In the genomic region with DNA sequence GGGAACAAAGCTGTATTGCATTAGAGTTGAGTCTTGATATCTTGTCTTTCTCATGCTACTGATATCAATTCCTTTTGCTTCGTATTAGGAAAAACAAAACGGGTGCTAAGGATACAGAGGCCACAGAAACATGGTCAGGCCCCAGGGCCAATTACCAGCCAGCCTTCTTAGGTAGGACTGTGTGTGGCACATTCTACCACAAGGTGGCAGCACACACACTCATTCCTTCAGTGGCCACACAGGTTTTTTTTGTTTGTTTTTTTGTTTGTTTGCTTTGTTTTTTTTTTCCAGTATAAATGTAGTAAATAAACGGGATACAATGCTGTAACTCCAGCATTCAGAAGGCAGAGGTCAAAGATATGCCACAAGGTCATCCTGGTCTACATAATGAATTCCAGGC, we compare ENCODE assay signal across 10 mouse cellular contexts. TPM values are rescaled to one million over a fixed set of nuclear protein-coding genes. Genes with fewer than 3 reads are reported as not detected.
DNase-seq lines count a peak whose midpoint lies in the region; ATAC-seq lines count a peak whose summit lies in the region.
"Had no signal": no experiment of that assay in that cellular context is flagged by ENCODE, and none has a peak within 500 bp of the region (broad histone marks: within the 10 kb centered on the region; RNA-seq: fewer than 3 reads in every experiment).

No protein-coding gene starts in this region.

- no peaks in the 10 kb centered on the region for H3K27me3 ChIP-seq in hindbrain, embryonic 11.5 days (ENCODE audit: control insufficient read depth, insufficient read depth, low read length)
- H3K27me3 ChIP-seq in hindbrain, embryonic 12.5 days = no peaks in the 10 kb centered on the region
- H3K27me3 ChIP-seq in midbrain, embryonic 14.5 days (ENCODE audit: control insufficient read depth, insufficient read depth, low read length) = no peaks in the 10 kb centered on the region
- H3K27me3 ChIP-seq: embryonic facial prominence, embryonic 12.5 days; lung, embryonic 15.5 days had no signal

- no peak overlapping the region for H3K27ac ChIP-seq in hindbrain, embryonic 11.5 days (ENCODE audit: low read depth, low read length)
- no peak overlapping the region for H3K27ac ChIP-seq in hindbrain, embryonic 12.5 days
- H3K27ac ChIP-seq in midbrain, embryonic 14.5 days (replicated peaks; ENCODE audit: low read depth, low read length) = no peak overlapping the region
- H3K27ac ChIP-seq: embryonic facial prominence, embryonic 12.5 days; lung, embryonic 15.5 days had no signal

- no peak overlapping the region for H3K9ac ChIP-seq in hindbrain, embryonic 11.5 days (ENCODE audit: low read depth, low read length)
- H3K9ac ChIP-seq in hindbrain, embryonic 12.5 days = no peak overlapping the region
- H3K9ac ChIP-seq in midbrain, embryonic 14.5 days (replicated peaks; ENCODE audit: low read length) = no peak overlapping the region
- H3K9ac ChIP-seq: embryonic facial prominence, embryonic 12.5 days; lung, embryonic 15.5 days had no signal

- 21% methylated on average over 3 of the region's 3 CpGs for WGBS in hindbrain, embryonic 11.5 days
- WGBS in hindbrain, embryonic 12.5 days = 27% methylated on average over 3 of the region's 3 CpGs
- WGBS in midbrain, embryonic 14.5 days = 16% methylated on average over 3 of the region's 3 CpGs

- no peaks in the 10 kb centered on the region for H3K36me3 ChIP-seq in hindbrain, embryonic 11.5 days (ENCODE audit: control insufficient read depth, insufficient read depth, low read length)
- no peaks in the 10 kb centered on the region for H3K36me3 ChIP-seq in hindbrain, embryonic 12.5 days
- H3K36me3 ChIP-seq in midbrain, embryonic 14.5 days (ENCODE audit: control insufficient read depth, insufficient read depth, low read length) = no peaks in the 10 kb centered on the region
- H3K36me3 ChIP-seq: embryonic facial prominence, embryonic 12.5 days; lung, embryonic 15.5 days had no signal

- no peak overlapping the region for H3K4me3 ChIP-seq in hindbrain, embryonic 11.5 days (ENCODE audit: low read depth, low read length)
- no peak overlapping the region for H3K4me3 ChIP-seq in hindbrain, embryonic 12.5 days
- no peak overlapping the region for H3K4me3 ChIP-seq in midbrain, embryonic 14.5 days (replicated peaks; ENCODE audit: low read depth, low read length)
- H3K4me3 ChIP-seq: embryonic facial prominence, embryonic 12.5 days; lung, embryonic 15.5 days had no signal

- no peak for ATAC-seq in hindbrain, embryonic 11.5 days (ENCODE audit: low FRiP score)
- ATAC-seq in hindbrain, embryonic 12.5 days (ENCODE audit: low FRiP score) = no peak
- ATAC-seq in erythroblast, adult 5-6 weeks (replicated peaks; ENCODE audit: low FRiP score, poor library complexity, severe bottlenecking) = 0 out of 2 replicates have a peak, but pooled peaks have one; percentile 47
- no peak for ATAC-seq in midbrain, embryonic 14.5 days (ENCODE audit: low FRiP score, low TSS enrichment)

- H3K4me1 ChIP-seq in hindbrain, embryonic 11.5 days (replicated peaks; ENCODE audit: control insufficient read depth, insufficient read depth, low read length) = peaks cover 4% of the 10 kb centered on the region
- H3K4me1 ChIP-seq in hindbrain, embryonic 12.5 days = peaks cover 16% of the 10 kb centered on the region
- H3K4me1 ChIP-seq in midbrain, embryonic 14.5 days (ENCODE audit: control insufficient read depth, insufficient read depth, low read length) = no peaks in the 10 kb centered on the region

- DNase-seq in hindbrain, embryonic 11.5 days (ENCODE audit: low spot score) = peak; percentile 82
- peak; percentile 72 for DNase-seq in CD4-positive helper T cell, adult 2 months (ENCODE audit: low read depth, low spot score)
- DNase-seq in adrenal gland, postnatal 10 days = peak; percentile 74
- DNase-seq in kidney, postnatal 4 days = peak; percentile 79 to 84
- DNase-seq in midbrain, embryonic 14.5 days = peak; percentile 89
- peak; percentile 57 for DNase-seq in thymus, postnatal 36 days

- H3K4me2 ChIP-seq in hindbrain, embryonic 11.5 days (replicated peaks; ENCODE audit: low read depth, low read length) = no peak overlapping the region
- no peak overlapping the region for H3K4me2 ChIP-seq in hindbrain, embryonic 12.5 days (replicated peaks)
- no peak overlapping the region for H3K4me2 ChIP-seq in midbrain, embryonic 14.5 days (ENCODE audit: low read length)
- H3K4me2 ChIP-seq: embryonic facial prominence, embryonic 12.5 days; lung, embryonic 15.5 days had no signal

- H3K9me3 ChIP-seq in hindbrain, embryonic 11.5 days (ENCODE audit: control insufficient read depth, low read length) = no peaks in the 10 kb centered on the region
- no peaks in the 10 kb centered on the region for H3K9me3 ChIP-seq in hindbrain, embryonic 12.5 days (replicated peaks)
- no peaks in the 10 kb centered on the region for H3K9me3 ChIP-seq in midbrain, embryonic 14.5 days (ENCODE audit: control insufficient read depth, low read length)
- H3K9me3 ChIP-seq: embryonic facial prominence, embryonic 12.5 days; lung, embryonic 15.5 days had no signal

RNA-seq across cellular contexts. Expression of gene Aqp11, which starts 7.2 kb away (rescaled TPM):
- 4.2 and 6.3 TPM in 2 replicates for polyA plus RNA-seq in hindbrain, embryonic 11.5 days (2014; fragmentation: Nextera tagmentation; extraction: Ambion mirVana)
- 6.2 TPM in 2 replicates for polyA plus RNA-seq in hindbrain, embryonic 12.5 days (2016; fragmentation: Nextera tagmentation; extraction: Ambion mirVana)
- total RNA-seq in adrenal gland, postnatal 10 days (2021) = 1 to 10 TPM; 6.5 to 6.9 TPM
- total RNA-seq in erythroblast, adult 5-6 weeks (2015; ENCODE audit: low replicate concordance) = 3.5 TPM in 1 of 2 replicates, not detected in the other
- 0.34 and 2.1 TPM in 2 replicates for total RNA-seq in erythroblast, adult 5-6 weeks (2017; ENCODE audit: low replicate concordance)
- polyA plus RNA-seq in midbrain, embryonic 14.5 days (2014; fragmentation: Nextera tagmentation; extraction: Ambion mirVana) = 17.2 and 18.5 TPM in 2 replicates

RNA-seq across cellular contexts. Expression of gene Pak1, which starts 43.0 kb away (rescaled TPM):
- polyA plus RNA-seq in hindbrain, embryonic 11.5 days (2014; fragmentation: Nextera tagmentation; extraction: Ambion mirVana) = 88.8 and 104 TPM in 2 replicates
- 110 and 111 TPM in 2 replicates for polyA plus RNA-seq in hindbrain, embryonic 12.5 days (2016; fragmentation: Nextera tagmentation; extraction: Ambion mirVana)
- total RNA-seq in adrenal gland, postnatal 10 days (2021) = 10 to 100 TPM; 17.7 to 20.7 TPM
- total RNA-seq in erythroblast, adult 5-6 weeks (2015; ENCODE audit: low replicate concordance) = 13.6 and 14.0 TPM in 2 replicates
- 9.3 and 14.5 TPM in 2 replicates for total RNA-seq in erythroblast, adult 5-6 weeks (2017; ENCODE audit: low replicate concordance)
- 117 and 171 TPM in 2 replicates for polyA plus RNA-seq in midbrain, embryonic 14.5 days (2014; fragmentation: Nextera tagmentation; extraction: Ambion mirVana)

RNA-seq across cellular contexts. Expression of gene Clns1a, which starts 48.9 kb away (rescaled TPM):
- 256 and 272 TPM in 2 replicates for polyA plus RNA-seq in hindbrain, embryonic 11.5 days (2014; fragmentation: Nextera tagmentation; extraction: Ambion mirVana)
- polyA plus RNA-seq in hindbrain, embryonic 12.5 days (2016; fragmentation: Nextera tagmentation; extraction: Ambion mirVana) = 197 TPM in 2 replicates
- total RNA-seq in adrenal gland, postnatal 10 days (2021) = 10 to 100 TPM; 57.5 to 59.1 TPM
- 10.2 and 28.0 TPM in 2 replicates for total RNA-seq in erythroblast, adult 5-6 weeks (2015; ENCODE audit: low replicate concordance)
- 27.5 and 32.1 TPM in 2 replicates for total RNA-seq in erythroblast, adult 5-6 weeks (2017; ENCODE audit: low replicate concordance)
- polyA plus RNA-seq in midbrain, embryonic 14.5 days (2014; fragmentation: Nextera tagmentation; extraction: Ambion mirVana) = 190 and 195 TPM in 2 replicates
